Mouse (Mus musculus) ES-Bruce4 (cell line): Measurements from ENCODE around the gene Grik4. TPM values are rescaled to one million over a fixed set of nuclear protein-coding genes. Genes with fewer than 3 reads are reported as not detected.

Source experiments
- H3K27ac ChIP-seq: 2 replicates; pipeline ENCODE4 v1.5.1; 2012; ENCODE audit warnings: low read length, inconsistent platforms; ENCODE audit not compliant: insufficient read depth
- H3K27me3 ChIP-seq: 2 replicates; pipeline ENCODE4 v1.6.1; 2012; ENCODE audit warnings: mild to moderate bottlenecking, low read length, inconsistent platforms; ENCODE audit not compliant: control insufficient read depth, poor library complexity, insufficient read depth, severe bottlenecking
- H3K36me3 ChIP-seq: 2 replicates; pipeline ENCODE4 v1.6.1; 2012; ENCODE audit warnings: inconsistent platforms, mild to moderate bottlenecking, low read length, moderate library complexity; ENCODE audit not compliant: control insufficient read depth, poor library complexity, insufficient read depth, severe bottlenecking
- H3K4me1 ChIP-seq: one replicate; pipeline ENCODE4 v1.8.1; 2011; ENCODE audit warnings: low read length; ENCODE audit not compliant: control insufficient read depth, insufficient read depth
- H3K4me3 ChIP-seq: 2 replicates; pipeline ENCODE4 v1.5.1; 2011; ENCODE audit warnings: low read depth, mild to moderate bottlenecking, low read length
- H3K9ac ChIP-seq: 2 replicates; pipeline ENCODE4 v1.6.1; 2012; ENCODE audit warnings: low read depth, mild to moderate bottlenecking, inconsistent platforms; ENCODE audit not compliant: poor library complexity, severe bottlenecking
- H3K9me3 ChIP-seq: replicated peaks from 2 replicates; pipeline ENCODE4 v1.6.1; 2012; ENCODE audit warnings: mild to moderate bottlenecking, low read length, inconsistent platforms; ENCODE audit not compliant: control insufficient read depth, poor library complexity, insufficient read depth, severe bottlenecking
- CTCF ChIP-seq: IDR thresholded peaks from one replicate; pipeline ENCODE4 v1.8.1; 2011; ENCODE audit warnings: low read depth, low read length
- EP300 ChIP-seq: IDR thresholded peaks from 2 replicates; pipeline ENCODE4 v1.6.1; 2011; ENCODE audit warnings: low read depth, low read length; ENCODE audit not compliant: insufficient read depth
- POLR2A ChIP-seq: IDR thresholded peaks from one replicate; pipeline ENCODE4 v1.8.1; 2011; ENCODE audit warnings: low read length; ENCODE audit not compliant: insufficient read depth
- polyA plus RNA-seq: library from polyadenylated mRNA; stranded (reverse); fragments of >200 nt; gene quantifications from 2 replicates; pipeline ENCODE4 v1.2.4, GENCODE M21; 2011; ENCODE audit warnings: low read depth; ENCODE audit not compliant: missing spikeins, insufficient read depth, insufficient read length

The Grik4 gene
- polyA plus RNA-seq, 1 experiment: 1.0 TPM

DNA sequence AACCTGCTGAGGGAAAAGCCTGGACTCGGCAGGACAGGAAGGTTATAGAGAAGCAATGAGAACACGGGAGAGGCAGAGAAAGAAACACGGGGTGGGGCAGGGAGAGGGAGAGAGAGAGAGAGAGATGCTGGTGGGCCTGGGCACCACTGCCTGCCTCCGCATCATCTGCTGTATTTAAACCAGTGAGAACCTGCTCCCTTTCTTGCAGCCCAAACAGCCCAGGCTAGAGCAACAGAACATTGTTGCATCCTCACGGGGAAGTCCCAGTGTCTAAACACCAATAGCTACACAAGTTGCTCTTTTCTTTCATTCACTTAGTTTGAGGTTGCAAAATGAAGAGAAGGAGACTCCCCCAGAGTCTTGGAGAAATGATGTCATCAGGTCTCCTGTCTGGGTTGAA lies 258.2 kb downstream of the Grik4 start:
- Histone ChIP-seq H3K27ac (no peak overlapping the region), H3K4me1 (no peaks in the 10 kb centered on the region), H3K36me3 (no peaks in the 10 kb centered on the region), H3K4me3 (no peak overlapping the region), H3K9ac (no peak overlapping the region), H3K9me3 (no peaks in the 10 kb centered on the region), H3K27me3 (no peaks in the 10 kb centered on the region)
- TF ChIP-seq CTCF (no peak), POLR2A (no peak), EP300 (no peak)

DNA sequence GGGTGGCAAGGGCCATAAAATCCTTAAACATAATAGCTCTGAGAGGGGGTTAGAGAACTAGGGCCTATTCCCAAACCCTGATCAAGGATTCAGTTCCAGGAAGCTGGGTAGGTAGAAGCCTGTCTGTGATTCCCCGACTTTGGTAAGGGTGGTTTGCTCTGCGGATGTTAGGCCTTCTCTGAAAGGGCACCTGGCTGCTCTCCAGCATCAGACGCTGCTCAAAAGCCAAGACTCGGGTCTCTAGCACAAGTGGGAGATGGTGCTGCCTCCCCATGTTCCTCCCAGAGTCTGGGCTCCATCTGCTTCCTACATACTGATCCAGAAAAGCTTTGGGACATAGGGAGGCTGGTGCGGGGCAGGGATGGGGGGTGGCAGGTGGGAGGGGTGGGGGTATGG lies 270.3 kb downstream of the Grik4 start:
- Histone ChIP-seq H3K36me3 (no peaks in the 10 kb centered on the region), H3K27me3 (no peaks in the 10 kb centered on the region), H3K4me3 (no peak overlapping the region), H3K4me1 (no peaks in the 10 kb centered on the region), H3K9ac (no peak overlapping the region), H3K27ac (no peak overlapping the region), H3K9me3 (no peaks in the 10 kb centered on the region)
- TF ChIP-seq POLR2A (no peak), CTCF (no peak), EP300 (no peak)

DNA sequence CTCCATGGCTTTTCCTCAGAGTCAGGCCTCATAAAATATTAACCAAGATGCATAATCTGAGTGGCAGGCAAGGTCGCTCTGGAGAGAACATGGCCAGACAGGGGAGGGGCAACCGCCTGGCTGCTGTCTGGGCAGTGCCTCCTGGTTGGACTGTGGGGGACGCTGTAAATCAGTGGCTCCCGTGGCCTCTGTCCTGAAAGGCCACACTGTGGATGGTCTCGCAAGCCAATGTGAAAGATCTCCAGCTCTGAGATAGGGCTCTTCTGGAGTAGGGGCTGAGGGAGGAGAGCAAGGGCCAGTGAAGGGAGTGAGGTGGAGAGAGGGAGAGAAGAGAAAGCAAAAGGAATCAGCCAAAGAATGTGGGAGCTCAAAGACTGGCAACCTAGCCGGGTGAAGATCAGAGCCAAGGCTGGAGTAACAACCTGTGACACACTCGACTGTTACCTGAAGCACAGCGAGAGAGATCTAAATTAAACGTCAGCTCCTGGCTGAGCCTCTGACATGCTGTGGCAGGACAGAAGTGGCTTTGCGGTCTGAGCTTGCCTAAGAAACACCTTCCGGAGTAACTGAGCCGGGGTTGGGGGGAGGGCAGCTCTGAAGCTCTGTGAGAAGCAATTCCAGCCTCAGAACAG lies 270.8 kb downstream of the Grik4 start:
- Histone ChIP-seq H3K27me3 (no peaks in the 10 kb centered on the region), H3K36me3 (no peaks in the 10 kb centered on the region), H3K9ac (no peak overlapping the region), H3K9me3 (no peaks in the 10 kb centered on the region), H3K4me1 (no peaks in the 10 kb centered on the region), H3K4me3 (no peak overlapping the region), H3K27ac (no peak overlapping the region)
- TF ChIP-seq CTCF (no peak), POLR2A (no peak), EP300 (no peak)

DNA sequence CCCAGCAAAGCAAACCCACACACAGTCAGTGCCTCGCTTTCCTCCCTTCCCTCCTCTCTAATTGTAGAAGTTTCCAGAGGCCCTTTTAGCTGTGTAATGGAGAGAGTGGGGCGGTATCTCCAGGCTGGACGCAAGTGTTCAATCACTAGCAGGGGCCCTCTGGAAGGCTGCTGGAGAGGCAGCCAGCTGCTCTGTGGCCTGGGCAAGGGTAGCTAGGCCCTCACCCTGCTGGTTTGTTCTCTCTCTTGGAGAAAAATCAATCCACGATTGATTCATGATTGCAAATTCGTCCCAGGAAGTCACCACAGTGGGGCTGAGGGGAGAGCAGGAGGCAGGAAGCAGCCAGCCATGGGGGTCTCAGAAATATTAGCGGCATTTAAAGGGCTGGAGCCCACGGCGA lies 271.3 kb downstream of the Grik4 start:
- H3K4me1 ChIP-seq: no peaks in the 10 kb centered on the region
- no peak overlapping the region for H3K9ac ChIP-seq
- H3K27me3 ChIP-seq: no peaks in the 10 kb centered on the region
- TF ChIP-seq POLR2A: no peak
- TF ChIP-seq EP300: no peak
- no peak for TF ChIP-seq CTCF
- H3K9me3 ChIP-seq: no peaks in the 10 kb centered on the region
- H3K4me3 ChIP-seq: no peak overlapping the region
- no peak overlapping the region for H3K27ac ChIP-seq
- H3K36me3 ChIP-seq: no peaks in the 10 kb centered on the region

DNA sequence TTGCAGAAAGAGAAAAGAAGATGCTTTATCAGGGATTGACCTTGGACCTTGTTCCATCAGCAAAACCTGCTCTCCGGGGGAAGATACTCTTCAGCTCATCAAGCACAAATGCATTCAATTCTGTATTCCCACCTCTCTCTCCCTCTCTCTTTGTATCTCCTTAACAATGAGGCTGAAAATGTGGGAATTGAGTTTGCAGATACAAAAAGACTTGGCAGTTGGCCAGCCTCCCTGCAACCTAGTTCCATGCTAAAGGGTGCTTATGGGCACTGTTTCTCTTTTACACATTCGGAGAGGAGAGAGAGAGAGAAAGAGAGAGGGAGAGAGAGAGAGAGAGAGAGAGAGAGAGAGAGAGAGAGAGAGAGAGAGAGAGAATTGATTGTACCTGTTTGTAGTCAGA lies 273.7 kb downstream of the Grik4 start:
- Histone ChIP-seq H3K4me1 (no peaks in the 10 kb centered on the region), H3K36me3 (no peaks in the 10 kb centered on the region), H3K9me3 (no peaks in the 10 kb centered on the region), H3K9ac (no peak overlapping the region), H3K4me3 (no peak overlapping the region), H3K27ac (no peak overlapping the region), H3K27me3 (no peaks in the 10 kb centered on the region)
- TF ChIP-seq POLR2A (no peak), EP300 (no peak), CTCF (no peak)

DNA sequence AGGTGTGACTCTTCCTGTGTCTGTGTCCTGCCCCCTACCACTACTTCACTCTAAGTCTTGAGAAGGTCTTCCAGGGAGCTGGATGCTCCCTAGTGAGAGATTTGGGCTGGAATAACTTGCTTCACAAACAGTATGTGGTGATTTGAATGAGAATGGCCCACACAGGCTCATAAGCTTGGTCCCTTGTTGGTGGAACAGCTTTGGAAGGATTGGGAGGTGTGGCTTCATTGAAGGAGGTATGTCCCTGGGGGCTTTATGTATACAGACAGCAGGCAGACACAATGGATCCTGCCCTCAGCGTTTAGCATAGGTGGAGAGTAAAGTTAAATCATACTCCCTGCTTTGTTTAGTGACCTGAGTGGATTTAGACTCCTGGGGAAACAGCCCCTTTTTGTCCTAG lies 282.8 kb downstream of the Grik4 start:
- H3K9ac ChIP-seq: no peak overlapping the region
- no peak overlapping the region for H3K4me3 ChIP-seq
- no peak for TF ChIP-seq CTCF
- no peak for TF ChIP-seq POLR2A
- no peak for TF ChIP-seq EP300
- H3K27ac ChIP-seq: no peak overlapping the region
- no peaks in the 10 kb centered on the region for H3K27me3 ChIP-seq
- no peaks in the 10 kb centered on the region for H3K9me3 ChIP-seq
- H3K4me1 ChIP-seq: no peaks in the 10 kb centered on the region
- H3K36me3 ChIP-seq: no peaks in the 10 kb centered on the region
